19 mouse cellular contexts compared by ENCODE assay signal in the genomic region with DNA sequence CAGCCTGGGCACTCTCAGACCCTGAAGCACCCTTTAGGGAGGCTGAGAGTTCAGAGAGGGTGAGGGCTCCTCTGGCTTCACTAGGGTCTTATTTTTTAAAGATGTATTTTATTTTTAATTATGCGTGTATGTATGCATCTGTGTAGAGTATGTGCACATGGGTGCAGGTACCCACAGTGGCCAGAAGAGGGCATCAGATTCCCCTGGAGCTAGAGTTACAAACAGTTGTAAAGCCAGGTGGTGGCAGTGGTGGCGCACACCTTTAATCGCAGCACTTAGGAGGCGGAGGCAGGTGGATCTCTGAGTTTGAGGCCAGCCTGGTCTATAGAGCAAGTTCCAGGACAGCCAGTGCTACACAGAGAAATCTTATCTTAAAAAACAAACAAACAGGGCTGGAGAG. TPM values are rescaled to one million over a fixed set of nuclear protein-coding genes. Genes with fewer than 3 reads are reported as not detected.
A peak's percentile ranks its signal among the peaks of the same experiment; 100 is the strongest.
DNase-seq lines count a peak whose midpoint lies in the region; ATAC-seq and TF ChIP-seq lines count a peak whose summit lies in the region.
"Had no signal": no experiment of that assay in that cellular context is flagged by ENCODE, and none has a peak within 500 bp of the region (broad histone marks: within the 10 kb centered on the region; RNA-seq: fewer than 3 reads in every experiment).

No protein-coding gene starts in this region.

- TF ChIP-seq POLR2A in MEL (IDR thresholded peaks at IDR 0.05; ENCODE audit: control insufficient read depth in 1 of 2, insufficient read depth in 1 of 2, low read depth in 1 of 2, low read length in 2 of 2, poor library complexity in 1 of 2): no peak

- 0 out of 2 replicates have a peak, but pooled peaks cover 3% of the 10 kb centered on the region for H3K9me3 ChIP-seq in heart, postnatal 0 days (replicated peaks; ENCODE audit: control insufficient read depth, low read length)
- no peaks in the 10 kb centered on the region for H3K9me3 ChIP-seq in liver, embryonic 14.5 days (ENCODE audit: control insufficient read depth, low read length)
- H3K9me3 ChIP-seq in liver, embryonic 12.5 days (replicated peaks): peaks cover 5% of the 10 kb centered on the region
- H3K9me3 ChIP-seq in MEL (replicated peaks; ENCODE audit: insufficient read depth, low read length): no peaks in the 10 kb centered on the region
- H3K9me3 ChIP-seq: forebrain, embryonic 15.5 days; midbrain, embryonic 12.5 days had no signal

- no peaks in the 10 kb centered on the region for H3K36me3 ChIP-seq in heart, postnatal 0 days (replicated peaks; ENCODE audit: control insufficient read depth, insufficient read depth, low read length)
- no peaks in the 10 kb centered on the region for H3K36me3 ChIP-seq in liver, embryonic 14.5 days (replicated peaks; ENCODE audit: control insufficient read depth, insufficient read depth, low read depth)
- no peaks in the 10 kb centered on the region for H3K36me3 ChIP-seq in liver, embryonic 12.5 days
- no peaks in the 10 kb centered on the region; a peak in 2 of 4 replicates for H3K36me3 ChIP-seq in MEL (ENCODE audit: control insufficient read depth in 1 of 2, insufficient read depth in 2 of 2, low read length in 2 of 2)
- H3K36me3 ChIP-seq: forebrain, embryonic 15.5 days; midbrain, embryonic 12.5 days had no signal

- H3K27me3 ChIP-seq in heart, postnatal 0 days (ENCODE audit: control insufficient read depth, insufficient read depth, low read length): no peaks in the 10 kb centered on the region
- no peaks in the 10 kb centered on the region for H3K27me3 ChIP-seq in liver, embryonic 14.5 days (ENCODE audit: control insufficient read depth, insufficient read depth, low read length)
- H3K27me3 ChIP-seq in liver, embryonic 12.5 days (replicated peaks): 0 out of 2 replicates have a peak, but pooled peaks cover 8% of the 10 kb centered on the region
- no peaks in the 10 kb centered on the region; a peak in 2 of 4 replicates for H3K27me3 ChIP-seq in MEL (ENCODE audit: control insufficient read depth in 1 of 2, insufficient read depth in 2 of 2, low read length in 2 of 2)
- H3K27me3 ChIP-seq: forebrain, embryonic 15.5 days; midbrain, embryonic 12.5 days had no signal

- H3K4me1 ChIP-seq in heart, postnatal 0 days (ENCODE audit: control insufficient read depth, insufficient read depth): peaks cover 40% of the 10 kb centered on the region
- peaks cover 13 to 30% of the 10 kb centered on the region in 2 experiments for H3K4me1 ChIP-seq in liver, embryonic 14.5 days (replicated peaks; ENCODE audit: control insufficient read depth in 2 of 2, insufficient read depth in 2 of 2, low read length in 1 of 2)
- peaks cover 50% of the 10 kb centered on the region for H3K4me1 ChIP-seq in liver, embryonic 12.5 days
- peaks cover 0 to 5% of the 10 kb centered on the region in 2 experiments; a peak in 1 of 4 replicates for H3K4me1 ChIP-seq in MEL (ENCODE audit: control insufficient read depth in 1 of 2, insufficient read depth in 2 of 2, low read length in 2 of 2)

- H3K4me2 ChIP-seq in heart, postnatal 0 days (ENCODE audit: low read depth, low read length): no peak overlapping the region
- no peak overlapping the region for H3K4me2 ChIP-seq in liver, embryonic 14.5 days (ENCODE audit: low read depth)
- H3K4me2 ChIP-seq in liver, embryonic 12.5 days: no peak overlapping the region
- H3K4me2 ChIP-seq: forebrain, embryonic 15.5 days; midbrain, embryonic 12.5 days had no signal

- TF ChIP-seq RAD21 in MEL (IDR thresholded peaks at IDR 0.05; ENCODE audit: low read depth, low read length): no peak

- H3K79me2 ChIP-seq in MEL (ENCODE audit: control insufficient read depth, insufficient read depth, low read length, poor library complexity): no peaks in the 10 kb centered on the region

- no peak overlapping the region for H3K27ac ChIP-seq in heart, postnatal 0 days (ENCODE audit: low read depth)
- H3K27ac ChIP-seq in liver, embryonic 14.5 days: no peak overlapping the region
- no peak overlapping the region for H3K27ac ChIP-seq in liver, embryonic 12.5 days
- no peak overlapping the region for H3K27ac ChIP-seq in MEL (ENCODE audit: control insufficient read depth, low read depth, low read length)
- H3K27ac ChIP-seq: forebrain, embryonic 15.5 days; midbrain, embryonic 12.5 days had no signal

- WGBS in heart, postnatal 0 days: 97% methylated on average over 4 of the region's 4 CpGs
- WGBS in liver, embryonic 14.5 days (ENCODE audit: insufficient replicate concordance): 92% methylated on average over 4 of the region's 4 CpGs
- WGBS in liver, embryonic 12.5 days (ENCODE audit: insufficient replicate concordance): 93% methylated on average over 4 of the region's 4 CpGs

- no peak for ATAC-seq in heart, postnatal 0 days (ENCODE audit: insufficient read depth, low read depth)
- no peak for ATAC-seq in liver, embryonic 14.5 days (ENCODE audit: insufficient read depth)
- ATAC-seq in liver, embryonic 12.5 days: no peak
- ATAC-seq: forebrain, embryonic 15.5 days; hindbrain, embryonic 16.5 days had no signal

- intact Hi-C loops in heart, postnatal 10 days (cut with DNase I): no loop called here

- 0 out of 2 replicates have a peak, but pooled peaks have one; percentile 13 for TF ChIP-seq CTCF in heart, postnatal 0 days (IDR thresholded peaks at IDR 0.05; ENCODE audit: low read depth)
- TF ChIP-seq CTCF in liver, embryonic 14.5 days (IDR thresholded peaks at IDR 0.05; ENCODE audit: low read depth): peak; percentile 55
- peak; percentile 18 to 20 (median 18); a peak in 3 of 6 replicates for TF ChIP-seq CTCF in MEL (IDR thresholded peaks at IDR 0.05 in 2 of 3, conservative IDR thresholded peaks at IDR 0.05 in 1 of 3; ENCODE audit: control insufficient read depth in 1 of 3, insufficient read depth in 1 of 3, low read depth in 2 of 3, low read length in 3 of 3, poor library complexity in 1 of 3, severe bottlenecking in 1 of 3)

- no peak overlapping the region for H3K4me3 ChIP-seq in heart, postnatal 0 days (ENCODE audit: low read depth, low read length)
- no peak overlapping the region for H3K4me3 ChIP-seq in liver, embryonic 14.5 days (ENCODE audit: insufficient read depth in 1 of 2, low read depth in 2 of 2, low read length in 2 of 2)
- no peak overlapping the region for H3K4me3 ChIP-seq in liver, embryonic 12.5 days
- no peak overlapping the region for H3K4me3 ChIP-seq in MEL (ENCODE audit: control insufficient read depth in 1 of 2, insufficient read depth in 1 of 2, low read depth in 2 of 2, low read length in 2 of 2)
- H3K4me3 ChIP-seq: erythroblast, embryonic 14.5 days; forebrain, embryonic 15.5 days; midbrain, embryonic 12.5 days had no signal

- no peak for TF ChIP-seq EP300 in heart, postnatal 0 days (IDR thresholded peaks at IDR 0.05; ENCODE audit: low read depth)
- TF ChIP-seq EP300 in liver, embryonic 14.5 days (IDR thresholded peaks at IDR 0.05; ENCODE audit: low read depth): no peak
- TF ChIP-seq EP300 in MEL (IDR thresholded peaks at IDR 0.05; ENCODE audit: low read depth in 1 of 2, low read length in 2 of 2): no peak

- H3K9ac ChIP-seq in heart, postnatal 0 days (replicated peaks; ENCODE audit: low read depth, low read length): no peak overlapping the region
- H3K9ac ChIP-seq in liver, embryonic 14.5 days (replicated peaks): no peak overlapping the region
- no peak overlapping the region for H3K9ac ChIP-seq in liver, embryonic 12.5 days
- H3K9ac ChIP-seq in MEL (ENCODE audit: control insufficient read depth, low read depth, low read length, poor library complexity, severe bottlenecking): no peak overlapping the region
- H3K9ac ChIP-seq: forebrain, embryonic 15.5 days; midbrain, embryonic 12.5 days had no signal

- no peak for DNase-seq in heart, postnatal 0 days (ENCODE audit: low spot score)
- DNase-seq in heart, postnatal 10 days: no peak
- no peak for DNase-seq in liver, embryonic 14.5 days (ENCODE audit: low read depth in 3 of 3, low spot score in 3 of 3)
- DNase-seq in MEL (ENCODE audit: low read depth, low spot score): no peak
- DNase-seq in naive thymus-derived CD4-positive, alpha-beta T cell, adult 2 months (ENCODE audit: low read depth): peak; percentile 32
- DNase-seq in frontal cortex, postnatal 14 days (ENCODE audit: low spot score in 2 of 2): no peak
- DNase-seq: adrenal gland, postnatal 25 days; cerebellum, adult 8-10 months; heart, postnatal 36 days; kidney, adult 8-10 months; layer of hippocampus, postnatal 36 days; lung, adult 18-20 months; right cerebral cortex, postnatal 4 days; thymus, adult 2 months had no signal

RNA-seq across cellular contexts. Expression of gene Rpl29, which starts 20.2 kb away (rescaled TPM):
- 783 and 913 TPM in 2 replicates for total RNA-seq in heart, postnatal 0 days (2014; rRNA removed; ENCODE audit: low replicate concordance)
- polyA plus RNA-seq in heart, postnatal 0 days (2015; fragmentation: Nextera tagmentation; extraction: Ambion mirVana): 504 and 531 TPM in 2 replicates
- 100 to 1,000 TPM; 403 to 404 TPM for total RNA-seq in heart, postnatal 10 days (2021)
- 718 and 743 TPM in 2 replicates for polyA plus RNA-seq in liver, embryonic 14.5 days (2012; rRNA removed)
- polyA plus RNA-seq in liver, embryonic 14.5 days (2014; fragmentation: Nextera tagmentation; extraction: Ambion mirVana): 713 and 720 TPM in 2 replicates
- polyA plus RNA-seq in liver, embryonic 12.5 days (2016; fragmentation: Nextera tagmentation; extraction: Ambion mirVana): 870 and 914 TPM in 2 replicates
- total RNA-seq in MEL (2012; rRNA removed): 49.4 and 60.8 TPM in 2 replicates
- polyA plus RNA-seq in MEL (2012; ENCODE audit: insufficient read depth in 1 of 2, insufficient read length in 2 of 2, low read depth in 1 of 2, low replicate concordance in 2 of 2, missing spikeins in 1 of 2): 100 to 1,000 TPM in 1 of 2 experiments, not detected in 1; 761 TPM

RNA-seq across cellular contexts. Expression of gene Acy1, which starts 29.0 kb away (rescaled TPM):
- 38.5 and 45.3 TPM in 2 replicates for total RNA-seq in heart, postnatal 0 days (2014; rRNA removed; ENCODE audit: low replicate concordance)
- polyA plus RNA-seq in heart, postnatal 0 days (2015; fragmentation: Nextera tagmentation; extraction: Ambion mirVana): 19.0 and 20.1 TPM in 2 replicates
- total RNA-seq in heart, postnatal 10 days (2021): 10 to 100 TPM; 17.0 to 17.8 TPM
- polyA plus RNA-seq in liver, embryonic 14.5 days (2012; rRNA removed): 13.6 and 19.5 TPM in 2 replicates
- 26.7 and 26.8 TPM in 2 replicates for polyA plus RNA-seq in liver, embryonic 14.5 days (2014; fragmentation: Nextera tagmentation; extraction: Ambion mirVana)
- 34.0 and 35.2 TPM in 2 replicates for polyA plus RNA-seq in liver, embryonic 12.5 days (2016; fragmentation: Nextera tagmentation; extraction: Ambion mirVana)
- total RNA-seq in MEL (2012; rRNA removed): 38.7 and 40.9 TPM in 2 replicates
- 10 to 100 TPM in 1 of 2 experiments, not detected in 1; 61.5 TPM for polyA plus RNA-seq in MEL (2012; ENCODE audit: insufficient read depth in 1 of 2, insufficient read length in 2 of 2, low read depth in 1 of 2, low replicate concordance in 2 of 2, missing spikeins in 1 of 2)

RNA-seq across cellular contexts. Expression of gene Abhd14b, which starts 38.2 kb away (rescaled TPM):
- 14.9 and 46.8 TPM in 2 replicates for total RNA-seq in heart, postnatal 0 days (2014; rRNA removed; ENCODE audit: low replicate concordance)
- 5.3 and 5.9 TPM in 2 replicates for polyA plus RNA-seq in heart, postnatal 0 days (2015; fragmentation: Nextera tagmentation; extraction: Ambion mirVana)
- 1 to 10 TPM; 4.6 to 6.2 TPM for total RNA-seq in heart, postnatal 10 days (2021)
- polyA plus RNA-seq in liver, embryonic 14.5 days (2012; rRNA removed): 17.3 and 23.7 TPM in 2 replicates
- polyA plus RNA-seq in liver, embryonic 14.5 days (2014; fragmentation: Nextera tagmentation; extraction: Ambion mirVana): 24.9 and 25.2 TPM in 2 replicates
- 14.5 and 15.2 TPM in 2 replicates for polyA plus RNA-seq in liver, embryonic 12.5 days (2016; fragmentation: Nextera tagmentation; extraction: Ambion mirVana)
- total RNA-seq in MEL (2012; rRNA removed): 2.7 and 3.4 TPM in 2 replicates
- 1 to 10 TPM in 1 of 2 experiments, not detected in 1; 6.5 TPM for polyA plus RNA-seq in MEL (2012; ENCODE audit: insufficient read depth in 1 of 2, insufficient read length in 2 of 2, low read depth in 1 of 2, low replicate concordance in 2 of 2, missing spikeins in 1 of 2)
- polyA plus RNA-seq: erythroblast, embryonic 14.5 days had no signal

RNA-seq across cellular contexts. Expression of gene Abhd14a, which starts 38.4 kb away (rescaled TPM):
- total RNA-seq in heart, postnatal 0 days (2014; rRNA removed; ENCODE audit: low replicate concordance): 57.3 and 64.8 TPM in 2 replicates
- 45.8 and 47.1 TPM in 2 replicates for polyA plus RNA-seq in heart, postnatal 0 days (2015; fragmentation: Nextera tagmentation; extraction: Ambion mirVana)
- total RNA-seq in heart, postnatal 10 days (2021): 10 to 100 TPM; 20.0 to 22.4 TPM
- 14.4 and 16.4 TPM in 2 replicates for polyA plus RNA-seq in liver, embryonic 14.5 days (2012; rRNA removed)
- polyA plus RNA-seq in liver, embryonic 14.5 days (2014; fragmentation: Nextera tagmentation; extraction: Ambion mirVana): 14.3 and 16.3 TPM in 2 replicates
- 29.1 and 31.6 TPM in 2 replicates for polyA plus RNA-seq in liver, embryonic 12.5 days (2016; fragmentation: Nextera tagmentation; extraction: Ambion mirVana)
- 22.8 and 25.1 TPM in 2 replicates for total RNA-seq in MEL (2012; rRNA removed)
- 10 to 100 TPM in 1 of 2 experiments, not detected in 1; 48.7 TPM for polyA plus RNA-seq in MEL (2012; ENCODE audit: insufficient read depth in 1 of 2, insufficient read length in 2 of 2, low read depth in 1 of 2, low replicate concordance in 2 of 2, missing spikeins in 1 of 2)

RNA-seq across cellular contexts. Expression of gene Dusp7, which starts 40.7 kb away (rescaled TPM):
- 46.9 and 47.7 TPM in 2 replicates for total RNA-seq in heart, postnatal 0 days (2014; rRNA removed; ENCODE audit: low replicate concordance)
- 9.1 and 10.3 TPM in 2 replicates for polyA plus RNA-seq in heart, postnatal 0 days (2015; fragmentation: Nextera tagmentation; extraction: Ambion mirVana)
- total RNA-seq in heart, postnatal 10 days (2021): 10 to 100 TPM; 47.0 to 47.1 TPM
- 8.2 and 10.0 TPM in 2 replicates for polyA plus RNA-seq in liver, embryonic 14.5 days (2012; rRNA removed)
- polyA plus RNA-seq in liver, embryonic 14.5 days (2014; fragmentation: Nextera tagmentation; extraction: Ambion mirVana): 4.4 and 4.5 TPM in 2 replicates
- polyA plus RNA-seq in liver, embryonic 12.5 days (2016; fragmentation: Nextera tagmentation; extraction: Ambion mirVana): 10.4 and 10.5 TPM in 2 replicates
- total RNA-seq in MEL (2012; rRNA removed): 5.4 and 5.5 TPM in 2 replicates
- polyA plus RNA-seq in MEL (2012; ENCODE audit: insufficient read depth in 1 of 2, insufficient read length in 2 of 2, low read depth in 1 of 2, low replicate concordance in 2 of 2, missing spikeins in 1 of 2): 10 to 100 TPM in 1 of 2 experiments, not detected in 1; 12.2 TPM
